Mouse (Mus musculus): ENCODE results near the gene Cmtr1. TPM values are rescaled to one million over a fixed set of nuclear protein-coding genes. Genes with fewer than 3 reads are reported as not detected.

The Cmtr1 gene
- total RNA-seq, 2 experiments from 2014 or later: 70.7 to 104 TPM

- no peak for DNase-seq
These were observed 8.6 kb downstream of the Cmtr1 start for GRCm38 (mm10) chr17:29669030-29669429.

- DNase-seq: peak in 1 of 2 experiments; percentile 25
These were observed 9.5 kb downstream of the Cmtr1 start for GRCm38 (mm10) chr17:29669936-29670335.

GRCm38 (mm10) chr17:29671021-29671420 lies 10.6 kb downstream of the Cmtr1 start:
- no peak for DNase-seq

GRCm38 (mm10) chr17:29673325-29673724 lies 12.9 kb downstream of the Cmtr1 start:
- no peak for DNase-seq

GRCm38 (mm10) chr17:29678526-29678925 lies 18.1 kb downstream of the Cmtr1 start:
- DNase-seq: no peak

GRCm38 (mm10) chr17:29679038-29679767 lies 18.8 kb downstream of the Cmtr1 start:
- DNase-seq: no peak

- DNase-seq: no peak
These were observed 19.8 kb downstream of the Cmtr1 start for GRCm38 (mm10) chr17:29680174-29680573.

- no peak for DNase-seq
These were observed 20.5 kb downstream of the Cmtr1 start for GRCm38 (mm10) chr17:29680921-29681320.

GRCm38 (mm10) chr17:29681669-29682068 lies 21.3 kb downstream of the Cmtr1 start:
- no peak for DNase-seq

GRCm38 (mm10) chr17:29682261-29682660 lies 21.9 kb downstream of the Cmtr1 start:
- DNase-seq: no peak

GRCm38 (mm10) chr17:29683127-29683526 lies 22.7 kb downstream of the Cmtr1 start:
- no peak for DNase-seq

GRCm38 (mm10) chr17:29684275-29684674 lies 23.9 kb downstream of the Cmtr1 start:
- DNase-seq: no peak

- DNase-seq: no peak
These were observed 26.4 kb downstream of the Cmtr1 start for GRCm38 (mm10) chr17:29686771-29687170.

GRCm38 (mm10) chr17:29687373-29687772 lies 27.0 kb downstream of the Cmtr1 start:
- no peak for DNase-seq

- DNase-seq: no peak
These were observed 28.2 kb downstream of the Cmtr1 start for GRCm38 (mm10) chr17:29688610-29689009.

- no peak for DNase-seq
These were observed 29.9 kb downstream of the Cmtr1 start for GRCm38 (mm10) chr17:29690257-29690656.

- DNase-seq: no peak
These were observed 32.4 kb downstream of the Cmtr1 start for GRCm38 (mm10) chr17:29692827-29693226.

GRCm38 (mm10) chr17:29693571-29693970 lies 33.2 kb downstream of the Cmtr1 start:
- no peak for DNase-seq

- DNase-seq: no peak
These were observed 34.1 kb downstream of the Cmtr1 start for GRCm38 (mm10) chr17:29694516-29694915.

- no peak for DNase-seq
These were observed 36.5 kb downstream of the Cmtr1 start for GRCm38 (mm10) chr17:29696940-29697339.

- DNase-seq: no peak
These were observed 38.0 kb downstream of the Cmtr1 start for GRCm38 (mm10) chr17:29698421-29698820.

- no peak for DNase-seq
These were observed 40.2 kb downstream of the Cmtr1 start for GRCm38 (mm10) chr17:29700573-29700972.

GRCm38 (mm10) chr17:29702938-29703710 lies 42.7 kb downstream of the Cmtr1 start:
- no peak for DNase-seq

- DNase-seq: peak; percentile 59 to 74
These were observed 44.4 kb downstream of the Cmtr1 start for GRCm38 (mm10) chr17:29704781-29705180.

Data from adrenal gland, postnatal 36 days (tissue).